Mouse (Mus musculus) kidney, postnatal 14 days (tissue): ENCODE measurements around the gene Trpc4.
A peak's percentile ranks its signal among the peaks of the same experiment; 100 is the strongest.

Source experiments
- DNase-seq: peaks from one replicate; pipeline ENCODE4 v3.0.0; 2022; ENCODE audit warnings: mixed read lengths

The Trpc4 gene

DNA sequence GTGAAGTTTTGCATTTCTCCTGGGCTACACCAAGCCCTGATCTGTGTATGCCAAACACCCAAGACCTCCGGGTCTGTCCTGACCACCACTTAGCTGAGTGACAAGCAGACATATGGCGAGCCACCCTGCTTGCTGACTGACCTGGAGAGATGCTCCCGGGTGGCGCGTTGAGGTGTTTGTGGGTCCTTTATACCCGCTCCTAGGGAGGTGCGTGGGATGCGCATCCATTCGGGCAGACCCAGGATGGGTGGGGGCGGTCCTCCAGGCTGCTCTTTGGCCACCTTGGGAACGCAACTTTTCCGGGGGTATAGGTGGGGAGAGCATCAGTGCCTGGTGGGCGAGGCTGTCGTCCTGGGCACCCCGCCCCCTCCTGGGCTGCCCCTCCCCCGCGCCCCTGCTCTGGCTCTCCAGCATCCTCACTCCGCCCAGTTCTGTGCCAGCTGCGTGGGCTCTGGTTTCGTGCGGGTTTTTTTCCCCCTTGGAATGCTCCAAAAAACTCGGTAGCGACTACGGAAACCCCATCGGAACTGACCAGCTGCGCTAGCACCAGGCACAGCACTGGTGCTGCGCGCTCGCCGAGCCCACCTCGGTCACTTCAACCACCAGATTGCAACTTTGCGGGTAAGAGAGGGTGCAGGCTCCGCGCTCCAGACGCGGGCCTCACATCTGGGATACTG is at the start of gene Trpc4:
Trpc4 (plus strand) TSS at position 397 of the 677 bp plus-strand sequence.
- no peak for DNase-seq

DNA sequence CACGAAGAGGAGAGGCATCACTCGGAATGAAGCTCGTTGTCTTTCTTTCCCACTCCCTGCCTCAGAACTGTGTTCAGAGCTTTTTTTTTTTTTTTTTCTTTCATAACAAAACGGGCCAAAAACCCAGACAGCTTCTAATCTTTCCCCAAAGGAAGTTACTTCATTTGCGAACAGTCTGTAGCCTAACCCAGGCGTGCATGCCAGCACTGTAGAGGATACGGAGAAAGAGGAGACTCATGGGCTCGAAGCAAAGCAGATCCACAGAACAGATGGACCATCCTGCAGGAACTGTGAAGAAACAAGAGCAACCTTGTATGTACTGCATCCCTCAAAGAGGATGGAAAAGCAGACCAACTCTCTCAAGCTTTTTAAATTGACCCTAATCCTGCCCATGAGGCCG is 44.3 kb upstream of the Trpc4 start:
- no peak for DNase-seq

GRCm38 (mm10) chr3:54135376-54135775 is 20.5 kb upstream of the Trpc4 start:
- no peak for DNase-seq

- no peak for DNase-seq
Measured at GRCm38 (mm10) chr3:54141376-54141775, 14.5 kb upstream of the Trpc4 start.

- peak; percentile 10 for DNase-seq
Measured at GRCm38 (mm10) chr3:54154844-54155638, 794 bp upstream of the Trpc4 start.

DNA sequence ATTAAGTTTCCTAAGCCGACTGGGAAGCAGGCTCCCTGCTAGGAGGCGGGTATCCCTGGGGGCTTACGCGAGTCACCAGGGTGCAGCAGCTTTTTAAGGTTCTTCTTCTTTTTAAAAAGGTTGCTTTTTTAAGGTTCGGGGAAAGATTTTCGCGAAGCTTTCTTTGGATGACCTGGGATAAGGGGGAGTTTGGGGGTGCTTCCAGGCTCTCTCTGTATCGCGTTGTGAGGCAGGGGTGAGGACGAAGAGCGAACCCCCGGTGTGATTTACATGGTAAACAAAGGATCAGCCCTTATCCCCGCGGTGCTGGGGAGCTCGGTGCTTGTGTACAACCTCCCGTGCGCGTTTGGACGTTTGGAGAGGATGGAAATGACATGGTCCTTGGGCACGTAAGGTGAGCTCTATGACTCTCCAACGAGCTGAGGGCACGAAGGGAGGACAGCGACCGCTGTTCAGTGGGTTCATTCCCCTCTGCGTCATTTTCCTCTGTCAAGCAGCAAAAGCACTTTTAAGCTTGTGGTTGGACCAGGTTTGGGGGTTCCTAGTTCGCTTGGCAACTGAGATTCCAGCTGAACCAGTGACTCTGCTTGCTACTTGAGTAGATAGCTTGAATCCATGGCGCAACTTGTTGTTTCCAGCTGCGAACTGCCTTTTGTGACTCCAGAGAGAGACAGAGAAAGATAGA is 623 bp downstream of the Trpc4 start:
- DNase-seq = peak; percentile 2

- DNase-seq = no peak
Measured at GRCm38 (mm10) chr3:54170701-54171100, 14.9 kb downstream of the Trpc4 start.

GRCm38 (mm10) chr3:54177296-54177695 is 21.5 kb downstream of the Trpc4 start:
- DNase-seq = peak; percentile 6

DNA sequence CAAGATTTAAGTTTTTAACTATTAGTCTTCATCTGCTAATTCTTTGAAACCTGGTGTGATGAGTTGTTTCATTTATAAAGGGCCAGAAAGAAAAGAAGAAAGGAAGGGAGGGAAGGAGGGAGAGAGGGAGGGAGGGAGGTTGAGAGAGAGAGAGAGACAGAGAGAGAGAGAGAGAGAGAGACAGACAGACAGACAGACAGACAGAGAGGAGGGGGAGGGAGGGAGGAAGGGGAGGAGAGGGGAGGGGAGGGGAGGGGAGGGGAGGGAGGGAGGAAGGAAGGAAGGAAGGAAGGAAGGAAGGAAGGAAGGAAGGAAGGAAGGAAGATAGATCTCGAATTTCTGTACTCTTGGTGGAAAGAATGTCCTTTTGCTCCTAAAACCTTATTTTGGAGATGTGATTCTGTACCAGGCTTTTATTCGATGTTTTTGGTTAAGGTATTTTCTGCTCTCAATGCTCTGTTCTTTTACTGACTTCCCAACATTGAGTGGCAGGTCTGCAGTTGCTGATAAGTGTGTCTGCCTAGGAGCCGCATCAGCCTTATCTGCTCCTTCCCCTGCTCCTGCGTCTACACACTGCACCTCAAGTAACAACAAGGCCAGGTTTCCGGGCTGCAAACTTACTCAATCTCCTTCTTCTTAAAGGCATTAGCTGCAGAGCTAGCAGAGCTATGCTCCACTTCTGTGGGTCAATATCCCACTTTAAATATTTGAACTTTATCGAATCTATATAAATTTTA is 35.3 kb downstream of the Trpc4 start:
- DNase-seq = no peak

DNA sequence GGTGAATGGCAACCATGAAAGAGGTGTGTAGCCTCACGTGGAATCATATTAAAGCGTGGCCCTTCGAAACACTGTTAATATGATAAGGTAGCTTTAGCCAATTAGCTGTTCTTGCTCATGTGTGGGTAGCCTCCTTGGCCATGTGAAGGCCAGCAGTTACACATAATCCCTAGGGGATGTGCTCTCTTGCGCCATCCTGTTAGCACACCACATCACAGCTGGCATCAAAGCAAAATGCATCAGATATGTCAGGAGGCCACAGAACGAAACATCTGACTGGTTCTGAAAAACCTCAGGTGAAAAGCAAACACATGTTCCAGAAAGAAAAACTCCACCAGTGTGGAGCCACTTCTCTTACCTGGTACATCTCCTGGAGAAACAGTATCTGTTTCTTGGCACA is 45.4 kb downstream of the Trpc4 start:
- DNase-seq = no peak

- no peak for DNase-seq
Measured at GRCm38 (mm10) chr3:54204386-54204785, 48.6 kb downstream of the Trpc4 start.

- no peak for DNase-seq
Measured at GRCm38 (mm10) chr3:54210112-54210511, 54.3 kb downstream of the Trpc4 start.

GRCm38 (mm10) chr3:54211441-54211840 is 55.6 kb downstream of the Trpc4 start:
- DNase-seq = no peak

DNA sequence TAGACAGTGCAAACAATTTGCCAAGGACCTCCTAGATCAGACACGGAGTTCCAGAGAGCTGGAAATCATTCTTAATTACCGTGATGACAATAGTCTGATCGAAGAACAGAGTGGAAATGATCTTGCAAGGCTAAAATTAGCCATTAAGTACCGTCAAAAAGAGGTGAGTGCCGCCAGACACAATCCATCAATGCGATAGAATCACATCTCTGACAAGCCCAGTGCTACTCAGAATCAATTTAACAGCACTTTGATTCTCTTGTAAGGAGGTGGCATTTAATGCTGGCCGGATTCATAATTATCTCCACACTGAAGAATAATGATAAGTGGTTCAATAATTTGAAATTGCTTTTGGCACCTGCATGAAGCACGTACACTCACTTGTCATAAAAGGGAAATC is 66.7 kb downstream of the Trpc4 start:
- DNase-seq = no peak

DNA sequence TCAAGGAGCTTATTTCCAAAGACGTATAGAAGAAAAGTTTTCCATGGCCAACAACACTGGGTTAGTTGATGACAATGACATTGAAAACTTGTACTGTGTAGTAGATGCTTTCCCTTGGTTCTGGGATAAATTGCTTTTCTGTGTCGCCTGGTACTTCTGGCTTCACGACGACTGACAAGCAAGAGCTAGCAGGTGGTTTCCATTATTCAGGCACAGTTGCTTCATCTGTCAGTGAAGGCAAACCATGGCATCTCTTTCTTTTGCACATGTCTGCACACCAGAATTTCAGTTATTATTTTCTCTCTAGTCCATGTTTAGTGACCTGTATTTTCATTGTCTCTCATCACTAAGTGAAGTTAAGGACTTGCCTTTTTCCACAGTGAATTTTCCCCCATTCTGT is 72.6 kb downstream of the Trpc4 start:
- DNase-seq = no peak

- no peak for DNase-seq
Measured at GRCm38 (mm10) chr3:54238891-54239290, 83.1 kb downstream of the Trpc4 start.

DNA sequence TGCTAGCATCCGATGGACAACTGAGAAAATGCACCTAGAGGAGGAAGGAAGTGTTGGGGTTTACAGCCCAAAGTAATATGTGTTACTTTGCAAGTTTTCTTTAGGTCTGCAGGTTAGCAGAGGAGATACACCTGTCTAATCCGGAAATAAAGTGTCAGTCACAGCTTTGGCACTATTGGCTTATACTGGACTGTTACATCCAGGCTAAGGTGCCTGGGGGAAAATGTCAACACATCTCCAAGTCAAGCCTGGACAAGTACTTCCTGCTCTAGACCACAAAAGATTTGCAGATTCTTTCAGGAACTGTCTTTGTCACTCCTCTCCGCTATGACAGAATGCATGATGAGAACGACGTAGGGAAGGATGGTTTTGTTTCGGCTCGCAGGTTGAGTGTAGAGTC is 83.6 kb downstream of the Trpc4 start:
- DNase-seq = no peak

DNA sequence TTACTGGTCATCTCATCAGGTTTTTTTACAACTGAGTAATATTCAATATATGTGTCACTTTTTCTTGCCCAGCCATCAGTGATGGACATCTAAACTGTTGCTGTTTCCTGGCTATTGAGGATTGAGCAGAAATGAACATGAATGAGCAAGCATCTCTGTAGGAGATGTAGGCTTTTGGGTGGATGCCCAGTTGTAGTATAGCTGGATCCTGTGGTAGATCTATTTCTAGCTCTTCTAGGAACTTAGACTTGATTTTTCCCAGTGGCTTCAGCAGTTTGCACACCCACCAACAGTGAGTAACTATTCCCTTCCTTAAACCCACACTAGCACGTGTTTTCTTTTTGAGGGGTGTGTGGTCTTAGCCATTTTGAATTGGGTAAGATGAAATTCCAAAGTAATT is 87.3 kb downstream of the Trpc4 start:
- DNase-seq = no peak

DNA sequence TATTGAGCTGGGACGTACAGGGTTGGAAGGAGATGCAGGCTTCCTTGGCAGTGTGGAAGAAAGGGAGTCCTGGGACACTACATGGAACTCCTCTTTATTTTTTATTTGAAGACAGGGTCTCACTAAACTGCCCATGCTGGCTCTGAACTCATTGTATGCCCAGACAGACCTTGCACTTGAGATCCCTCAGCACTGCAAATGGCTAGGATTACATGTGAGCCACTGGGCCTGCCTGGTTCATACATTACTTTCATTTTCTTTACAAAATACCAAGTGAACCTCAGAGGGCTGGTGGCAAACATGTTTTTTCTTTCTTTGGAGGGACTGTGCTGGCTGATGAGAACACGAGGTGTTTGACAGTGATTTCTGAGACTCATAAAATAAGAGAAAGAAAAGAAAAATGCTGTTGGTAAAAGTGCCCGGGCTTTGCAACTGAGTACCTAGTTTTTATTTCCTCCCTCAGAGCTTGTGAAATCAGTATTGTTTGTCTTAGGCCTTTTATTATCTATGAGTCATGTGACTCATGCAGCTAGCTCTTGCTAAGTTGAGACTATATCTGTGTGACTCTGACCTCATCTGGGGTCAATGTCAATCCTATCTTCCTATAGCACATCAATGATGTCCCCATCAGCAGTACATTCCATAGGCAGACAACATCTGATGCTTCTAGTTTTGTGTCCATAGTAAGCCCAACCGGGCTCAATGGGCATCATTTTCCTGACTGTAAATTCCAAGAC is 89.1 kb downstream of the Trpc4 start:
- DNase-seq = no peak

DNA sequence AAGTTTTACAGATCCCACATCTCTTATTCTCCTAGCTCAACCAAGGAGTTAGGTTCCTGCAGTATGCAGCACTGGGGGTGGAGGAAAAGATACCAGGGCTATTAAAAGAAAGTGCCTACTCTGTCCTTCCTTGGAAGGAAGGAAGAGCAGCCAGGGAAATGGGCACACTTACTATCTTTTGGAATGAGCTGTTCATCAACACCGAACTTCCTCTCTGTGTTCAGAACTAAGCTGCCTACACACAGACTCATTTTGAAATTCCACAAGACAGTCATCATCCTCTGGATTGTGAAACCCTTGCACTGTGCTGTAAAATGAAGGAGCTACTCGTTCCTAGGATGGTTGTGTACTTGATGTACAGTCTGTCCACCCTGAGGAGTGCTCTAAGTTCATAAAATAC is 90.6 kb downstream of the Trpc4 start:
- DNase-seq = no peak

GRCm38 (mm10) chr3:54249311-54249710 is 93.5 kb downstream of the Trpc4 start:
- no peak for DNase-seq

- no peak for DNase-seq
Measured at GRCm38 (mm10) chr3:54266943-54267342, 111.1 kb downstream of the Trpc4 start.
